Mouse (Mus musculus) lung, adult 18-20 months (tissue): ENCODE data around the gene Sh3rf1.

ENCODE experiments used
- DNase-seq, 2 experiments: peaks; one replicate each; pipeline ENCODE4 v3.0.0; 2022; ENCODE audit warnings: mixed read lengths in 2 of 2

Sh3rf1 gene

GRCm38 (mm10) chr8:61427916-61428681 is 204.4 kb downstream of the Sh3rf1 start:
- peak; percentile 25 to 48 for DNase-seq

GRCm38 (mm10) chr8:61428821-61429482 is 205.3 kb downstream of the Sh3rf1 start:
- DNase-seq: no peak

GRCm38 (mm10) chr8:61435481-61435880 is 211.8 kb downstream of the Sh3rf1 start:
- no peak for DNase-seq

GRCm38 (mm10) chr8:61436147-61436546 is 212.5 kb downstream of the Sh3rf1 start:
- no peak for DNase-seq

GRCm38 (mm10) chr8:61436586-61437304 is 213.1 kb downstream of the Sh3rf1 start:
- DNase-seq: peak in 1 of 2 experiments; percentile 8

GRCm38 (mm10) chr8:61437305-61437605 is 213.6 kb downstream of the Sh3rf1 start:
- no peak for DNase-seq

- no peak for DNase-seq
Observed at GRCm38 (mm10) chr8:61442988-61443387, 219.3 kb downstream of the Sh3rf1 start.

GRCm38 (mm10) chr8:61444358-61444757 is 220.7 kb downstream of the Sh3rf1 start:
- no peak for DNase-seq
